Mouse (Mus musculus): Measurements from ENCODE around the gene Mup8. TPM values are rescaled to one million over a fixed set of nuclear protein-coding genes. Genes with fewer than 3 reads are reported as not detected.
"Not testable (repeated sequence)": the region's sequence is repeated elsewhere in the genome, so short reads cannot be mapped to it uniquely, and the experiment has no call there.

The Mup8 gene
- polyA plus RNA-seq (2012; rRNA removed) (not detected in 2 replicates), polyA plus RNA-seq (2014; fragmentation: Nextera tagmentation; extraction: Ambion mirVana) (not detected in 2 replicates)

GRCm38 (mm10) chr4:60222499-60222898, at the start of gene Mup8:
Mup8 (minus strand) TSS chr4:60222599.
- H3K9me3 ChIP-seq (ENCODE audit: control insufficient read depth, low read length); H3K4me1 ChIP-seq (replicated peaks; ENCODE audit: control insufficient read depth in 2 of 2, insufficient read depth in 2 of 2, low read length in 1 of 2); H3K4me3 ChIP-seq (ENCODE audit: insufficient read depth in 1 of 2, low read depth in 2 of 2, low read length in 2 of 2); H3K27ac ChIP-seq; H3K27me3 ChIP-seq (ENCODE audit: control insufficient read depth, insufficient read depth, low read length); H3K9ac ChIP-seq (replicated peaks); DNase-seq (ENCODE audit: low read depth in 3 of 3, low spot score in 3 of 3); H3K4me2 ChIP-seq (ENCODE audit: low read depth); ATAC-seq (ENCODE audit: insufficient read depth); H3K36me3 ChIP-seq (replicated peaks; ENCODE audit: control insufficient read depth, insufficient read depth, low read depth): not testable (repeated sequence)
- WGBS (ENCODE audit: insufficient replicate concordance), result 50% methylated on average over 3 of the region's 3 CpGs

GRCm38 (mm10) chr4:60265977-60266770, 43.8 kb upstream of the Mup8 start:
- H3K4me2 ChIP-seq (ENCODE audit: low read depth); DNase-seq (ENCODE audit: low read depth in 3 of 3, low spot score in 3 of 3); H3K9me3 ChIP-seq (ENCODE audit: control insufficient read depth, low read length); H3K4me3 ChIP-seq (ENCODE audit: insufficient read depth in 1 of 2, low read depth in 2 of 2, low read length in 2 of 2); H3K36me3 ChIP-seq (replicated peaks; ENCODE audit: control insufficient read depth, insufficient read depth, low read depth); H3K4me1 ChIP-seq (replicated peaks; ENCODE audit: control insufficient read depth in 2 of 2, insufficient read depth in 2 of 2, low read length in 1 of 2); ATAC-seq (ENCODE audit: insufficient read depth); H3K27ac ChIP-seq; H3K27me3 ChIP-seq (ENCODE audit: control insufficient read depth, insufficient read depth, low read length); H3K9ac ChIP-seq (replicated peaks): not testable (repeated sequence)
- 68% methylated on average over 10 of the region's 11 CpGs for WGBS (ENCODE audit: insufficient replicate concordance)

GRCm38 (mm10) chr4:60262706-60263105, 40.3 kb upstream of the Mup8 start:
- 72% methylated on average over 3 of the region's 4 CpGs for WGBS (ENCODE audit: insufficient replicate concordance)
- ATAC-seq (ENCODE audit: insufficient read depth); H3K27me3 ChIP-seq (ENCODE audit: control insufficient read depth, insufficient read depth, low read length); H3K9ac ChIP-seq (replicated peaks); H3K36me3 ChIP-seq (replicated peaks; ENCODE audit: control insufficient read depth, insufficient read depth, low read depth); H3K9me3 ChIP-seq (ENCODE audit: control insufficient read depth, low read length); H3K27ac ChIP-seq; DNase-seq (ENCODE audit: low read depth in 3 of 3, low spot score in 3 of 3); H3K4me3 ChIP-seq (ENCODE audit: insufficient read depth in 1 of 2, low read depth in 2 of 2, low read length in 2 of 2); H3K4me1 ChIP-seq (replicated peaks; ENCODE audit: control insufficient read depth in 2 of 2, insufficient read depth in 2 of 2, low read length in 1 of 2); H3K4me2 ChIP-seq (ENCODE audit: low read depth): not testable (repeated sequence)

Other genes starting within 250 kb of the Mup8 start
- not detected in 2 replicates for gene Mup7, start 152.1 kb downstream of the Mup8 start, polyA plus RNA-seq (2012; rRNA removed)
- not detected in 2 replicates for gene Mup7, start 152.1 kb downstream of the Mup8 start, polyA plus RNA-seq (2014; fragmentation: Nextera tagmentation; extraction: Ambion mirVana)
- not detected in 2 replicates for gene Mup2, start 68.3 kb downstream of the Mup8 start, polyA plus RNA-seq (2012; rRNA removed)
- gene Mup2, start 68.3 kb downstream of the Mup8 start, polyA plus RNA-seq (2014; fragmentation: Nextera tagmentation; extraction: Ambion mirVana), result not detected in 2 replicates
- gene Mup9, start 199.4 kb upstream of the Mup8 start, polyA plus RNA-seq (2012; rRNA removed), result not detected in 2 replicates
- not detected in 2 replicates for gene Mup9, start 199.4 kb upstream of the Mup8 start, polyA plus RNA-seq (2014; fragmentation: Nextera tagmentation; extraction: Ambion mirVana)